Mouse (Mus musculus): ENCODE measurements around the gene Irx4. TPM values are rescaled to one million over a fixed set of nuclear protein-coding genes. Genes with fewer than 3 reads are reported as not detected.
A peak's percentile ranks its signal among the peaks of the same experiment; 100 is the strongest.

Gene Irx4
- polyA plus RNA-seq, 1 experiment from 2014 or later: 42.2 TPM

GRCm38 (mm10) chr13:73259577-73260353, 514 bp upstream of the Irx4 start:
- peak overlapping the region; percentile 86 for H3K9ac ChIP-seq (ENCODE audit: low read length)

GRCm38 (mm10) chr13:73261036-73261730, 904 bp downstream of the Irx4 start:
- peak overlapping the region; percentile 74 for H3K4me2 ChIP-seq (ENCODE audit: low read depth, low read length)
- H3K4me3 ChIP-seq (ENCODE audit: low read length): peak overlapping the region; percentile 67
- H3K9ac ChIP-seq (ENCODE audit: low read length): peak overlapping the region; percentile 86
- H3K4me1 ChIP-seq (ENCODE audit: control insufficient read depth, insufficient read depth, low read length): peaks cover 29% of the 10 kb centered on the region
- H3K9me3 ChIP-seq (replicated peaks; ENCODE audit: control insufficient read depth, low read length): no peaks in the 10 kb centered on the region
- no peaks in the 10 kb centered on the region for H3K36me3 ChIP-seq (ENCODE audit: control insufficient read depth, insufficient read depth)
- peak overlapping the region; percentile 96 for H3K27ac ChIP-seq (ENCODE audit: low read length)
- 7% methylated on average over 25 of the region's 25 CpGs for WGBS
- no peak for ATAC-seq (replicated peaks; ENCODE audit: extremely low read depth, insufficient read depth, low FRiP score)
- peaks cover 67% of the 10 kb centered on the region for H3K27me3 ChIP-seq (ENCODE audit: control insufficient read depth, insufficient read depth, low read length)

More at GRCm38 (mm10) chr13:73259577-73260353, 514 bp upstream of the Irx4 start:
- Histone ChIP-seq H3K27ac (ENCODE audit: low read length) (peak overlapping the region; percentile 96), H3K4me3 (ENCODE audit: low read length) (peak overlapping the region; percentile 67), H3K4me2 (ENCODE audit: low read depth, low read length) (peak overlapping the region; percentile 74), H3K9me3 (replicated peaks; ENCODE audit: control insufficient read depth, low read length) (no peaks in the 10 kb centered on the region), H3K36me3 (ENCODE audit: control insufficient read depth, insufficient read depth) (no peaks in the 10 kb centered on the region), H3K4me1 (ENCODE audit: control insufficient read depth, insufficient read depth, low read length) (peaks cover 17% of the 10 kb centered on the region), H3K27me3 (ENCODE audit: control insufficient read depth, insufficient read depth, low read length) (peaks cover 57% of the 10 kb centered on the region)
- 15% methylated on average over 10 of the region's 10 CpGs for WGBS
- ATAC-seq (replicated peaks; ENCODE audit: extremely low read depth, insufficient read depth, low FRiP score): no peak; the same call in 1 of the 2 replicates

- H3K4me2 ChIP-seq (ENCODE audit: low read depth, low read length): peak overlapping the region; percentile 74
- H3K4me1 ChIP-seq (ENCODE audit: control insufficient read depth, insufficient read depth, low read length): peaks cover 30% of the 10 kb centered on the region
- H3K27me3 ChIP-seq (ENCODE audit: control insufficient read depth, insufficient read depth, low read length): peaks cover 73% of the 10 kb centered on the region
- WGBS: 8% methylated on average over 2 of the region's 2 CpGs
- H3K27ac ChIP-seq (ENCODE audit: low read length): peak overlapping the region; percentile 96
- H3K9ac ChIP-seq (ENCODE audit: low read length): peak overlapping the region; percentile 86
- no peak for ATAC-seq (replicated peaks; ENCODE audit: extremely low read depth, insufficient read depth, low FRiP score)
- no peaks in the 10 kb centered on the region for H3K9me3 ChIP-seq (replicated peaks; ENCODE audit: control insufficient read depth, low read length)
- peak overlapping the region; percentile 67 for H3K4me3 ChIP-seq (ENCODE audit: low read length)
- H3K36me3 ChIP-seq (ENCODE audit: control insufficient read depth, insufficient read depth): no peaks in the 10 kb centered on the region
Measured at GRCm38 (mm10) chr13:73261881-73262280, 1.6 kb downstream of the Irx4 start.

GRCm38 (mm10) chr13:73262336-73263127, 2.3 kb downstream of the Irx4 start:
- H3K4me3 ChIP-seq (ENCODE audit: low read length): peak overlapping the region; percentile 67
- ATAC-seq (replicated peaks; ENCODE audit: extremely low read depth, insufficient read depth, low FRiP score): no peak
- H3K9ac ChIP-seq (ENCODE audit: low read length): peak overlapping the region; percentile 86
- no peaks in the 10 kb centered on the region for H3K9me3 ChIP-seq (replicated peaks; ENCODE audit: control insufficient read depth, low read length)
- 5% methylated on average over 24 of the region's 24 CpGs for WGBS
- peaks cover under 1% of the 10 kb centered on the region; the same call in 1 of the 2 replicates for H3K36me3 ChIP-seq (ENCODE audit: control insufficient read depth, insufficient read depth)
- H3K4me2 ChIP-seq (ENCODE audit: low read depth, low read length): peak overlapping the region; percentile 74
- peaks cover 30% of the 10 kb centered on the region for H3K4me1 ChIP-seq (ENCODE audit: control insufficient read depth, insufficient read depth, low read length)
- H3K27me3 ChIP-seq (ENCODE audit: control insufficient read depth, insufficient read depth, low read length): peaks cover 76% of the 10 kb centered on the region
- peak overlapping the region; percentile 96 for H3K27ac ChIP-seq (ENCODE audit: low read length)

- 2% methylated on average over 40 of the region's 40 CpGs for WGBS
- peaks cover 28% of the 10 kb centered on the region for H3K4me1 ChIP-seq (ENCODE audit: control insufficient read depth, insufficient read depth, low read length)
- H3K4me2 ChIP-seq (ENCODE audit: low read depth, low read length): peak overlapping the region; percentile 74
- peaks cover 82% of the 10 kb centered on the region for H3K27me3 ChIP-seq (ENCODE audit: control insufficient read depth, insufficient read depth, low read length)
- peak overlapping the region; percentile 96 for H3K27ac ChIP-seq (ENCODE audit: low read length)
- peak overlapping the region; percentile 86 for H3K9ac ChIP-seq (ENCODE audit: low read length)
- ATAC-seq (replicated peaks; ENCODE audit: extremely low read depth, insufficient read depth, low FRiP score): peak; percentile 29; the same call in 1 of the 2 replicates
- peaks cover 3% of the 10 kb centered on the region; the same call in 1 of the 2 replicates for H3K36me3 ChIP-seq (ENCODE audit: control insufficient read depth, insufficient read depth)
- H3K4me3 ChIP-seq (ENCODE audit: low read length): peak overlapping the region; percentile 67
- no peaks in the 10 kb centered on the region for H3K9me3 ChIP-seq (replicated peaks; ENCODE audit: control insufficient read depth, low read length)
Measured at GRCm38 (mm10) chr13:73263128-73263971, 3.1 kb downstream of the Irx4 start.

GRCm38 (mm10) chr13:73264166-73264735, 4.0 kb downstream of the Irx4 start:
- peak overlapping the region; percentile 86 for H3K9ac ChIP-seq (ENCODE audit: low read length)
- H3K4me3 ChIP-seq (ENCODE audit: low read length): peak overlapping the region; percentile 67
- peaks cover 6% of the 10 kb centered on the region; the same call in 1 of the 2 replicates for H3K36me3 ChIP-seq (ENCODE audit: control insufficient read depth, insufficient read depth)
- H3K4me2 ChIP-seq (ENCODE audit: low read depth, low read length): peak overlapping the region; percentile 74
- H3K9me3 ChIP-seq (replicated peaks; ENCODE audit: control insufficient read depth, low read length): no peaks in the 10 kb centered on the region
- H3K27ac ChIP-seq (ENCODE audit: low read length): peak overlapping the region; percentile 96
- ATAC-seq (replicated peaks; ENCODE audit: extremely low read depth, insufficient read depth, low FRiP score): no peak
- H3K27me3 ChIP-seq (ENCODE audit: control insufficient read depth, insufficient read depth, low read length): peaks cover 82% of the 10 kb centered on the region
- WGBS: 5% methylated on average over 29 of the region's 29 CpGs
- H3K4me1 ChIP-seq (ENCODE audit: control insufficient read depth, insufficient read depth, low read length): peaks cover 27% of the 10 kb centered on the region

GRCm38 (mm10) chr13:73264831-73265230, 4.6 kb downstream of the Irx4 start:
- peak overlapping the region; percentile 86 for H3K9ac ChIP-seq (ENCODE audit: low read length)

More at GRCm38 (mm10) chr13:73264831-73265230, 4.6 kb downstream of the Irx4 start:
- Histone ChIP-seq H3K4me2 (ENCODE audit: low read depth, low read length) (peak overlapping the region; percentile 74), H3K36me3 (ENCODE audit: control insufficient read depth, insufficient read depth) (peaks cover 6% of the 10 kb centered on the region; the same call in 1 of the 2 replicates), H3K4me1 (ENCODE audit: control insufficient read depth, insufficient read depth, low read length) (peaks cover 30% of the 10 kb centered on the region), H3K27ac (ENCODE audit: low read length) (peak overlapping the region; percentile 96), H3K27me3 (ENCODE audit: control insufficient read depth, insufficient read depth, low read length) (peaks cover 82% of the 10 kb centered on the region), H3K9me3 (replicated peaks; ENCODE audit: control insufficient read depth, low read length) (no peaks in the 10 kb centered on the region), H3K4me3 (ENCODE audit: low read length) (peak overlapping the region; percentile 67)
- 20% methylated on average over 8 of the region's 8 CpGs for WGBS
- ATAC-seq (replicated peaks; ENCODE audit: extremely low read depth, insufficient read depth, low FRiP score): no peak

All from heart, embryonic 16.5 days (tissue).